Mouse (Mus musculus) E14TG2a.4 (cell line): Measurements from ENCODE around the gene Satb2.

Experiments used
- H3K27me3 ChIP-seq: 2 replicates; pipeline ENCODE4 v1.6.1; 2014; ENCODE audit warnings: low read length, control low read depth; ENCODE audit not compliant: insufficient read depth
- H3K36me3 ChIP-seq: 2 replicates; pipeline ENCODE4 v1.6.1; 2014; ENCODE audit warnings: low read length, control low read depth; ENCODE audit not compliant: insufficient read depth
- H3K4me1 ChIP-seq: replicated peaks from 2 replicates; pipeline ENCODE4 v1.6.1; 2014; ENCODE audit warnings: low read depth, low read length, control low read depth
- H3K4me3 ChIP-seq: replicated peaks from 2 replicates; pipeline ENCODE4 v1.5.1; 2014; ENCODE audit warnings: mild to moderate bottlenecking, low read length
- H3K9me3 ChIP-seq: 2 replicates; pipeline ENCODE4 v1.6.1; 2014; ENCODE audit warnings: low read length, control low read depth
- CTCF ChIP-seq: conservative IDR thresholded peaks from 2 replicates; pipeline ENCODE4 v1.5.1; 2014; ENCODE audit warnings: low read length
- NANOG ChIP-seq: IDR thresholded peaks from 2 replicates; pipeline ENCODE4 v1.6.1; 2014; ENCODE audit warnings: borderline replicate concordance, low read length, mixed read lengths
- POU5F1 ChIP-seq: IDR thresholded peaks from 2 replicates; pipeline ENCODE4 v1.6.1; 2014; ENCODE audit warnings: low read length, borderline replicate concordance

Satb2 gene

GRCm38 (mm10) chr1:56976825-56977104, 1.7 kb downstream of the Satb2 start:
- no peaks in the 10 kb centered on the region for H3K36me3 ChIP-seq
- H3K4me1 ChIP-seq = peaks cover 44% of the 10 kb centered on the region
- H3K4me3 ChIP-seq = peak overlapping the region; percentile 66
- H3K9me3 ChIP-seq = no peaks in the 10 kb centered on the region
- peaks cover 75% of the 10 kb centered on the region for H3K27me3 ChIP-seq
- TF ChIP-seq NANOG (no peak), CTCF (no peak), POU5F1 (no peak)

- TF ChIP-seq POU5F1 = no peak
- no peak for TF ChIP-seq NANOG
- peaks cover 75% of the 10 kb centered on the region for H3K27me3 ChIP-seq
Measured at GRCm38 (mm10) chr1:56976044-56976824, 2.2 kb downstream of the Satb2 start.

GRCm38 (mm10) chr1:56975546-56975945, 2.9 kb downstream of the Satb2 start:
- H3K4me1 ChIP-seq = peaks cover 46% of the 10 kb centered on the region
- H3K36me3 ChIP-seq = no peaks in the 10 kb centered on the region
- no peaks in the 10 kb centered on the region for H3K9me3 ChIP-seq
- H3K4me3 ChIP-seq = no peak overlapping the region
- TF ChIP-seq POU5F1 = no peak
- no peak for TF ChIP-seq CTCF
- no peak for TF ChIP-seq NANOG
- peaks cover 75% of the 10 kb centered on the region for H3K27me3 ChIP-seq

More at GRCm38 (mm10) chr1:56976044-56976824, 2.2 kb downstream of the Satb2 start:
- Histone ChIP-seq H3K9me3 (no peaks in the 10 kb centered on the region), H3K4me1 (peaks cover 47% of the 10 kb centered on the region), H3K4me3 (no peak overlapping the region), H3K36me3 (no peaks in the 10 kb centered on the region)

- Histone ChIP-seq H3K27me3 (peaks cover 75% of the 10 kb centered on the region), H3K9me3 (no peaks in the 10 kb centered on the region), H3K36me3 (no peaks in the 10 kb centered on the region), H3K4me1 (peaks cover 57% of the 10 kb centered on the region), H3K4me3 (no peak overlapping the region)
- TF ChIP-seq NANOG (no peak), CTCF (no peak), POU5F1 (no peak)
Measured at GRCm38 (mm10) chr1:56974187-56974586, 4.3 kb downstream of the Satb2 start.

GRCm38 (mm10) chr1:56973593-56973950, 4.9 kb downstream of the Satb2 start:
- Histone ChIP-seq H3K4me1 (peaks cover 60% of the 10 kb centered on the region), H3K36me3 (no peaks in the 10 kb centered on the region), H3K4me3 (peak overlapping the region; percentile 90), H3K27me3 (peaks cover 77% of the 10 kb centered on the region), H3K9me3 (no peaks in the 10 kb centered on the region)
- TF ChIP-seq NANOG (no peak), POU5F1 (no peak), CTCF (no peak)

- TF ChIP-seq NANOG (no peak), POU5F1 (no peak), CTCF (no peak)
- H3K9me3 ChIP-seq = no peaks in the 10 kb centered on the region
- H3K27me3 ChIP-seq = peaks cover 77% of the 10 kb centered on the region
- H3K36me3 ChIP-seq = no peaks in the 10 kb centered on the region
- peak overlapping the region; percentile 90 for H3K4me3 ChIP-seq
- H3K4me1 ChIP-seq = peaks cover 57% of the 10 kb centered on the region
Measured at GRCm38 (mm10) chr1:56972950-56973592, 5.4 kb downstream of the Satb2 start.

GRCm38 (mm10) chr1:56972251-56972949, 6.0 kb downstream of the Satb2 start:
- H3K36me3 ChIP-seq = no peaks in the 10 kb centered on the region
- peaks cover 77% of the 10 kb centered on the region for H3K27me3 ChIP-seq
- H3K4me1 ChIP-seq = peaks cover 51% of the 10 kb centered on the region
- H3K9me3 ChIP-seq = no peaks in the 10 kb centered on the region
- H3K4me3 ChIP-seq = peak overlapping the region; percentile 90
- TF ChIP-seq NANOG (no peak), POU5F1 (no peak), CTCF (no peak)

- peaks cover 47% of the 10 kb centered on the region for H3K4me1 ChIP-seq
- H3K9me3 ChIP-seq = no peaks in the 10 kb centered on the region
- TF ChIP-seq POU5F1 (no peak), CTCF (no peak), NANOG (no peak)
- H3K36me3 ChIP-seq = no peaks in the 10 kb centered on the region
- H3K27me3 ChIP-seq = peaks cover 72% of the 10 kb centered on the region
- peak overlapping the region; percentile 90 for H3K4me3 ChIP-seq
Measured at GRCm38 (mm10) chr1:56971942-56972250, 6.6 kb downstream of the Satb2 start.

- no peak for TF ChIP-seq NANOG
- TF ChIP-seq POU5F1 = no peak
- TF ChIP-seq CTCF = no peak
- Histone ChIP-seq H3K4me1 (peaks cover 43% of the 10 kb centered on the region), H3K27me3 (peaks cover 72% of the 10 kb centered on the region), H3K36me3 (no peaks in the 10 kb centered on the region), H3K9me3 (no peaks in the 10 kb centered on the region), H3K4me3 (peak overlapping the region; percentile 90)
Measured at GRCm38 (mm10) chr1:56971441-56971861, 7.0 kb downstream of the Satb2 start.
